Mouse (Mus musculus): ENCODE data around the gene Pou3f4. TPM values are rescaled to one million over a fixed set of nuclear protein-coding genes. Genes with fewer than 3 reads are reported as not detected.
"Not testable (repeated sequence)": the region's sequence is repeated elsewhere in the genome, so short reads cannot be mapped to it uniquely, and the experiment has no call there.

Gene Pou3f4
- not detected in 3 replicates for total RNA-seq (2017)

- no peak for ATAC-seq (replicated peaks; ENCODE audit: insufficient number of reproducible peaks, low FRiP score, low TSS enrichment, poor library complexity, severe bottlenecking)
Observed at GRCm38 (mm10) chrX:110814151-110814571, at the start of gene Pou3f4. Pou3f4 (plus strand) TSS chrX:110814280.

- no peak for ATAC-seq (replicated peaks; ENCODE audit: insufficient number of reproducible peaks, low FRiP score, low TSS enrichment, poor library complexity, severe bottlenecking)
Observed at GRCm38 (mm10) chrX:110765939-110766338, 48.1 kb upstream of the Pou3f4 start.

GRCm38 (mm10) chrX:110774807-110775206, 39.3 kb upstream of the Pou3f4 start:
- not testable (repeated sequence) for ATAC-seq (replicated peaks; ENCODE audit: insufficient number of reproducible peaks, low FRiP score, low TSS enrichment, poor library complexity, severe bottlenecking)

DNA sequence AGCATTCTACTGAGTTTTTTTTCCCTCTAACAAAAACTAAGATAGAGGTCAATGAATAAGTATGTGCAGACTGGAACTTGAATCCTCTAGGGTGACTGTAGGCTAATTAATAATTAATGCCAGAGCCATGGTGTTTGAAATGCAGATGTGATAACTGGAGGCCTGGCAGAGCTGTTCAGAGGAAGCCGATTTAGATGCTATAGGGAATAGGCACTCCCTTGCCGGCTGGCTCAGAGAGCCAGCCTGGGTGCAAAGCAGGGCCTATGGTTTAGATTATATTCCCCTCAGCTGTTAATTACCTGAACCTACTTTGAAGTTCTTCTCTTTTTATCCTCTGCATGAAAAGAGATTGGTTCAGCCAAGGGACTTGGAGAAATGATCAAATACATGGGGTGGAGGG, 11.6 kb upstream of the Pou3f4 start:
- ATAC-seq (replicated peaks; ENCODE audit: insufficient number of reproducible peaks, low FRiP score, low TSS enrichment, poor library complexity, severe bottlenecking): no peak

GRCm38 (mm10) chrX:110810001-110810578, 4.0 kb upstream of the Pou3f4 start:
- ATAC-seq (replicated peaks; ENCODE audit: insufficient number of reproducible peaks, low FRiP score, low TSS enrichment, poor library complexity, severe bottlenecking): no peak

- ATAC-seq (replicated peaks; ENCODE audit: insufficient number of reproducible peaks, low FRiP score, low TSS enrichment, poor library complexity, severe bottlenecking): no peak
Observed at GRCm38 (mm10) chrX:110810753-110811506, 3.1 kb upstream of the Pou3f4 start.

DNA sequence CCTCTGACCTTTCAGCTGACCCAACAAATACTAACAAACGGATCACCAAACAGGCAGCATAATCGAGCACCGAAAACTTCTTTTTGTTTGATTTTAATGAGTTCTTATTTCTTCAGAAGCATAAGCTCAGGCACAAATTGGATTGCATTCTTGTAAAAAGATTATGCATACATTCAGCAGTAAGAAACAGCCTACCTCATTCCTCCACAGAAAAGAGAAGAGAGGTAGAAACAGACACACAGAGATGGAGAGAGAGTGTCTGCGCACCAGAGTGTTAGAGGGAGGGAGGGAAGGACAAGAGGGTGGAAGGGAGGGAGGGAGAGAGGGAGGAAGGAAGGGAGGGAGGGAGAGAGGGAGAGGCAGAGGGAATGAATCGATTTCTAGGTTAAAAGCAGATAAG, 2.0 kb upstream of the Pou3f4 start:
- no peak for ATAC-seq (replicated peaks; ENCODE audit: insufficient number of reproducible peaks, low FRiP score, low TSS enrichment, poor library complexity, severe bottlenecking)

DNA sequence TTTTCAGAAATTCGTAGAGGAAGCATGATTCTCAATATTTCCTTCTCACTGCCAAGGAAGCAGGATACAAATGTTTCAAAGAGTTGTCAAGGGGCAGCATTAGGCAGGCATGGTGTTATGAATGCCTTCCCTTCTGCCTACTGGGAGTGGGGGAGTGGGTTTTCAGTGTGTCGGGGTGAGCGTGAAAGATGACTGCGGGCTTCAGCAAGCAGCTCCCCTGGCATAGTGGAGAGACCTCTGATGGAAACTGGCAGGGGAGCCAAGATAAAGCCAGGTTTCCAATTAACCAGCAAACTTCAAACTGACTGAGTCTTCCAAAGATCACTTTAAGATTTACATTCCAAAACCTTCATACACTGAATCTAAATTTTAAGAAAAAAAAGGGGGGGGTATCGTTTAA, 679 bp upstream of the Pou3f4 start:
- ATAC-seq (replicated peaks; ENCODE audit: insufficient number of reproducible peaks, low FRiP score, low TSS enrichment, poor library complexity, severe bottlenecking): no peak

GRCm38 (mm10) chrX:110814592-110815548, 790 bp downstream of the Pou3f4 start:
- ATAC-seq (replicated peaks; ENCODE audit: insufficient number of reproducible peaks, low FRiP score, low TSS enrichment, poor library complexity, severe bottlenecking): no peak

- ATAC-seq (replicated peaks; ENCODE audit: insufficient number of reproducible peaks, low FRiP score, low TSS enrichment, poor library complexity, severe bottlenecking): no peak
Observed at GRCm38 (mm10) chrX:110815549-110815930, 1.5 kb downstream of the Pou3f4 start.

GRCm38 (mm10) chrX:110816609-110817008, 2.5 kb downstream of the Pou3f4 start:
- no peak for ATAC-seq (replicated peaks; ENCODE audit: insufficient number of reproducible peaks, low FRiP score, low TSS enrichment, poor library complexity, severe bottlenecking)

GRCm38 (mm10) chrX:110817211-110817610, 3.1 kb downstream of the Pou3f4 start:
- ATAC-seq (replicated peaks; ENCODE audit: insufficient number of reproducible peaks, low FRiP score, low TSS enrichment, poor library complexity, severe bottlenecking): no peak

GRCm38 (mm10) chrX:110837450-110837849, 23.4 kb downstream of the Pou3f4 start:
- ATAC-seq (replicated peaks; ENCODE audit: insufficient number of reproducible peaks, low FRiP score, low TSS enrichment, poor library complexity, severe bottlenecking): no peak

- no peak for ATAC-seq (replicated peaks; ENCODE audit: insufficient number of reproducible peaks, low FRiP score, low TSS enrichment, poor library complexity, severe bottlenecking)
Observed at GRCm38 (mm10) chrX:110851300-110851699, 37.2 kb downstream of the Pou3f4 start.
